Mouse (Mus musculus): ENCODE measurements around the gene Krtap2-4.

GRCm38 (mm10) chr11:99583245-99583704 is 31.4 kb downstream of the Krtap2-4 start, which contains the start of gene Krtap1-4:
- TF ChIP-seq POLR2A (IDR thresholded peaks at IDR 0.05; ENCODE audit: low read depth, low read length), result no peak
- TF ChIP-seq CTCF (IDR thresholded peaks at IDR 0.05; ENCODE audit: extremely low read depth, insufficient read length, insufficient replicate concordance, low read depth, low read length), result no peak
